Mouse (Mus musculus) gastrocnemius, adult 18-20 months (tissue): ENCODE measurements around the gene Atg4c. TPM values are rescaled to one million over a fixed set of nuclear protein-coding genes. Genes with fewer than 3 reads are reported as not detected.
A peak's percentile ranks its signal among the peaks of the same experiment; 100 is the strongest.

Source experiments
- DNase-seq: peaks from one replicate; pipeline ENCODE4 v3.0.0; 2021; ENCODE audit warnings: low spot score
- total RNA-seq, 2 experiments: library from RNA; stranded (reverse); gene quantifications; 2 replicates each; pipeline ENCODE4 v1.2.3; 2021

Gene Atg4c
- total RNA-seq, 2 experiments from 2014 or later = 5.6 to 7.2 TPM

- DNase-seq = no peak
Measured at GRCm38 (mm10) chr4:99185305-99185704, 8.4 kb upstream of the Atg4c start.

GRCm38 (mm10) chr4:99186412-99187125 lies 7.2 kb upstream of the Atg4c start:
- no peak for DNase-seq

- no peak for DNase-seq
Measured at GRCm38 (mm10) chr4:99192640-99193039, 1.1 kb upstream of the Atg4c start.

GRCm38 (mm10) chr4:99193214-99193613 lies 520 bp upstream of the Atg4c start:
- DNase-seq = no peak

GRCm38 (mm10) chr4:99194826-99195225 lies 1.1 kb downstream of the Atg4c start:
- DNase-seq = no peak

- no peak for DNase-seq
Measured at GRCm38 (mm10) chr4:99198721-99199120, 5.0 kb downstream of the Atg4c start.

- no peak for DNase-seq
Measured at GRCm38 (mm10) chr4:99199757-99200251, 6.1 kb downstream of the Atg4c start.

- DNase-seq = no peak
Measured at GRCm38 (mm10) chr4:99200383-99201136, 6.8 kb downstream of the Atg4c start.

GRCm38 (mm10) chr4:99205773-99206172 lies 12.0 kb downstream of the Atg4c start:
- DNase-seq = no peak

- peak; percentile 39 for DNase-seq
Measured at GRCm38 (mm10) chr4:99206356-99206755, 12.6 kb downstream of the Atg4c start.

GRCm38 (mm10) chr4:99210087-99210486 lies 16.4 kb downstream of the Atg4c start:
- no peak for DNase-seq

- DNase-seq = no peak
Measured at GRCm38 (mm10) chr4:99211606-99212005, 17.9 kb downstream of the Atg4c start.

- DNase-seq = no peak
Measured at GRCm38 (mm10) chr4:99213123-99213522, 19.4 kb downstream of the Atg4c start.

- DNase-seq = no peak
Measured at GRCm38 (mm10) chr4:99222221-99222620, 28.5 kb downstream of the Atg4c start.

GRCm38 (mm10) chr4:99224790-99225189 lies 31.1 kb downstream of the Atg4c start:
- no peak for DNase-seq

GRCm38 (mm10) chr4:99227226-99227625 lies 33.5 kb downstream of the Atg4c start:
- DNase-seq = no peak

GRCm38 (mm10) chr4:99229371-99229770 lies 35.6 kb downstream of the Atg4c start:
- DNase-seq = no peak

GRCm38 (mm10) chr4:99235203-99235856 lies 41.6 kb downstream of the Atg4c start:
- peak; percentile 42 for DNase-seq

GRCm38 (mm10) chr4:99238305-99238704 lies 44.6 kb downstream of the Atg4c start:
- DNase-seq = no peak

- DNase-seq = no peak
Measured at GRCm38 (mm10) chr4:99241674-99242073, 47.9 kb downstream of the Atg4c start.

- DNase-seq = no peak
Measured at GRCm38 (mm10) chr4:99249358-99249757, 55.6 kb downstream of the Atg4c start.

- DNase-seq = no peak
Measured at GRCm38 (mm10) chr4:99249826-99250225, 56.1 kb downstream of the Atg4c start.
